Mouse (Mus musculus) A20 (cell line): Measurements from ENCODE around the gene Bsph1.
A peak's percentile ranks its signal among the peaks of the same experiment; 100 is the strongest.
"Not testable (repeated sequence)": the region's sequence is repeated elsewhere in the genome, so short reads cannot be mapped to it uniquely, and the experiment has no call there.

Experiments used
- DNase-seq: peaks from one replicate; pipeline ENCODE4 v3.0.0-alpha.2; 2011; ENCODE audit warnings: low read depth, low spot score

Bsph1 gene

GRCm38 (mm10) chr7:13450541-13450940 lies at the start of gene Bsph1:
Bsph1 (plus strand) TSS chr7:13450841.
- not testable (repeated sequence) for DNase-seq

- DNase-seq: peak; percentile 51
These were observed 60.9 kb downstream of the Bsph1 start for GRCm38 (mm10) chr7:13511539-13511938.
